Mouse (Mus musculus): ENCODE data around the gene Cep350. TPM values are rescaled to one million over a fixed set of nuclear protein-coding genes. Genes with fewer than 3 reads are reported as not detected.

Gene Cep350
- 2.4 and 4.1 TPM in 2 replicates for polyA plus RNA-seq (2012; rRNA removed; ENCODE audit: low replicate concordance)

GRCm38 (mm10) chr1:155973068-155973718 lies at the start of gene Cep350:
Gene Cep350, minus strand, starts transcription at chr1:155973255.

DNA sequence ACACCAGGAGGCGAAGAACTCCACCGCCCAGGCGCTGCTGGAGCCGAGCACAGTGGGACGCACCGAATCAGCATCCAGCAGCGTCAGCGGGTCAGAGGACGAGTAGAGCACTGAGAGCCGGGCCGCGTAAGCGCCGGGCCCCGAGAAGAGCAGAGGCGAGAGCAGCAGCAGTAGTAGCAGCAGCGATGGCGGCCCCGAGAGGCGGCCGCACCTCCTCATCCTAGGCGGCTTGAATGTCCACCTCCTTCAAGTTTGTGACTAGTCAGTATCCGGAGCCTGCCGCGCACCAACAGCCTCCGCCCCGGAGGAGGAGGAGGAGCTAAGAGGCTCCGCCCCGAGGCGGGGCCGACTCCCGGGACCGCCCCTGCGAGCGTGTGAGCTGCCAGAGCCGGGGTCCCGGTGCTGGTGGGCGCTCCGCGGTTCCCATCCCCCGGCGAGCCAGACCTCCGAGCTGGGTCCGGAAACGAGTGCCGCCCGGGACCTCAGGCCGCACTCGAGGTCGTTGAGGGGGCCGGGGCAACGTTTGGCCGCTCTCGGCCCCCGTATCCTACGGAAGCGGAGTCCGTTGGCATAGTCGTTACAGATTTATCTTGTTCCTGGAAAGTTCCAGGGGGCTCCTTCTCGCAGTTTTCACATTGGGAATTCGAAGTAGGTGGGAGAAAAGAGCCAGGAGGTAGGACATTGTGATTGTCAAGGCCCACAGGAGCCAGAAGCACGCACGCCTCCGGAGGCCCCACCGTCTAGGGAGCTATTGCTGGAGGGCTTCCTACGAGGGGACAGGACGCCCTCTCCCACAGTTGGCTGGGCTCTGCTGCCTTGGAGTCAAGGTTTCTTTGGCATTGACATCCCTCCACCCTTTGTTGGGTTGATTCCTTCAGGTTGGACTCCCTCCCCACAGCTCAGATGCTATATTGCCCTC lies 160.2 kb downstream of the Cep350 start, which contains the start of gene Qsox1:
Qsox1 (minus strand) TSS at position 309 of the 919 bp plus-strand sequence.

Other genes starting within 250 kb of the Cep350 start
- not detected in 2 replicates for gene Lhx4, start 221.6 kb downstream of the Cep350 start, polyA plus RNA-seq (2012; rRNA removed; ENCODE audit: low replicate concordance)
- gene Qsox1, start 160.4 kb downstream of the Cep350 start, polyA plus RNA-seq (2012; rRNA removed; ENCODE audit: low replicate concordance): 74.2 and 98.5 TPM in 2 replicates
- 46.4 and 60.1 TPM in 2 replicates for gene Tor1aip2, start 62.1 kb upstream of the Cep350 start, polyA plus RNA-seq (2012; rRNA removed; ENCODE audit: low replicate concordance)
- 5.2 and 12.9 TPM in 2 replicates for gene Tor1aip1, start 63.2 kb upstream of the Cep350 start, polyA plus RNA-seq (2012; rRNA removed; ENCODE audit: low replicate concordance)
- 0.18 and 0.37 TPM in 2 replicates for gene Fam163a, start 231.8 kb upstream of the Cep350 start, polyA plus RNA-seq (2012; rRNA removed; ENCODE audit: low replicate concordance)